Mouse (Mus musculus) gastrocnemius, postnatal 25 days (tissue): ENCODE data around the gene Gm16451. TPM values are rescaled to one million over a fixed set of nuclear protein-coding genes. Genes with fewer than 3 reads are reported as not detected.
"Not testable (repeated sequence)": the region's sequence is repeated elsewhere in the genome, so short reads cannot be mapped to it uniquely, and the experiment has no call there.

Experiments used
- DNase-seq: peaks from one replicate; pipeline ENCODE4 v3.0.0; 2022
- long read RNA-seq, 2 experiments: library from polyadenylated mRNA; stranded (forward); transcript quantifications; one replicate each; pipeline ENCODE4 v2.0.0; 2021
- total RNA-seq, 2 experiments: library from RNA; stranded (reverse); gene quantifications; 1 replicate in 1 of 2; 2 replicates in 1 of 2; pipeline ENCODE4 v1.2.3; 2021

Gm16451 gene
- total RNA-seq, result not detected
- long read RNA-seq, experiment 1, result 0 reads
- long read RNA-seq, experiment 2, result 0 reads

- DNase-seq, result not testable (repeated sequence)
Observed at GRCm38 (mm10) chr7:22118145-22118544, at the start of gene Gm16451. Gene Gm16451 (minus strand): TSS chr7:22118245.

DNA sequence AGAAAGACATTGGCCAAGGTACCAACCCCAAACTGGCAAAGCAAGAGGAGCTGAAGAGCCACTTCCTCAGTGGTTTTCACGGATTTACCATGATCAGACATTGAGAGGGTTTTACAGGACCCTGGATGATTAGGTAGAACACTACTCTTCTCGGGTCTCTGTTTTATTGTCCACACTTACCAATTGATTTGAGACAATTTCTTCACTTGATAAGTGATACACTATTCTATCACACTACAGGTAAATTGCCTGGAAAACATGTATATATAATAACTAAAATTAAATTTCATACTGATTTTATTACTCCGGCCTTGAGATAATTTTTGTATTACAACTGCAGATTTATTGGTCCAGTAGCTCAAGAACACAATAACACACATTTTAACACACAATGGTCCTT is 45.9 kb upstream of the Gm16451 start, which contains the start of gene Vmn1r142:
Gene Vmn1r142, minus strand, starts transcription at position 101 of the 400 bp plus-strand sequence.
- not testable (repeated sequence) for DNase-seq

- not testable (repeated sequence) for DNase-seq
Observed at GRCm38 (mm10) chr7:22134641-22135040, 16.6 kb upstream of the Gm16451 start, which contains the start of gene Gm10666. Gene Gm10666 (minus strand): TSS chr7:22134741.

DNA sequence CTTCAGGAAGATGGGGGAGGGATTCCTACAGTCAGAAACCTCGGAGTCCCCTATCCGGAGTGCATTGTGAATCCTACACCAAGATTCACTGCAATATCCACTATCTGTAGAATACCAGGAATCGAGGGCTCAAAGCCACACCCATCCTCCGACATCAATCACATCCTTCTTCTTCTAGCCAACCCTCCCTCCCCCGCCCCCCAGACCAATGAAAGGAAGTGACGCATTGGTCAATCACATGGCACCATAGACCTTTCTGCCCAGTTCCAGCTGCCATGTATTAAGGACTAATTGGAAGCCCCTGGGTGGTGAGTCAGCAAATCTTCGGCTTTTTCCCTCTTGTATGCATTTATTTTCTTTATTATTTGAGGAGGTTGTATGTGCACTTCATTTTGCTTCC is 49.3 kb downstream of the Gm16451 start, which contains the start of gene Vmn1r139:
Gene Vmn1r139, plus strand, starts transcription at position 301 of the 400 bp plus-strand sequence.
- not testable (repeated sequence) for DNase-seq

Other genes starting within 250 kb of the Gm16451 start
- gene Gm5891, start 197.0 kb downstream of the Gm16451 start, total RNA-seq, result not detected
- not detected for gene Vmn1r137, start 123.7 kb downstream of the Gm16451 start, total RNA-seq
- not detected for gene Vmn1r138, start 89.3 kb downstream of the Gm16451 start, total RNA-seq
- not detected for gene Gm6176, start 61.9 kb downstream of the Gm16451 start, total RNA-seq
- not detected for gene Vmn1r139, start 49.2 kb downstream of the Gm16451 start, total RNA-seq
- gene Gm10666, start 16.5 kb upstream of the Gm16451 start, total RNA-seq, result not detected
- not detected for gene Vmn1r142, start 45.8 kb upstream of the Gm16451 start, total RNA-seq
- not detected for gene Vmn1r143, start 71.1 kb upstream of the Gm16451 start, total RNA-seq
- gene Gm8653, start 83.0 kb upstream of the Gm16451 start, total RNA-seq, result not detected
- not detected for gene Gm8453, start 111.2 kb upstream of the Gm16451 start, total RNA-seq
- gene Gm4187, start 211.5 kb upstream of the Gm16451 start, total RNA-seq, result not detected